Mouse (Mus musculus) kidney, adult 2 months (tissue): ENCODE data around the gene Catsper3.

Experiments used
- CTCF ChIP-seq: fragments of 200-500 bp; conservative IDR thresholded peaks from 2 replicates; pipeline ENCODE4 v1.5.1; 2011; ENCODE audit warnings: low read depth, mild to moderate bottlenecking, control low read depth, low read length, moderate library complexity, mixed read lengths; ENCODE audit not compliant: insufficient read depth, insufficient read length
- POLR2A ChIP-seq: fragments of 200-500 bp; IDR thresholded peaks from one replicate; pipeline ENCODE4 v1.6.1; 2011; ENCODE audit warnings: low read depth, low read length, control low read depth

- TF ChIP-seq CTCF: no peak
- TF ChIP-seq POLR2A: no peak
Observed at GRCm38 (mm10) chr13:55832602-55833001, 48.2 kb downstream of the Catsper3 start.
